Mouse (Mus musculus) forebrain, embryonic 16.5 days (tissue): ENCODE data around the gene Myo3b. TPM values are rescaled to one million over a fixed set of nuclear protein-coding genes. Genes with fewer than 3 reads are reported as not detected.

ENCODE experiments used
- ATAC-seq: fragments of 200-750 bp; cut with Nextera tagmentation; 2 replicates; pipeline ENCODE4 v1.8.0; 2017; ENCODE audit warnings: mild to moderate bottlenecking, moderate library complexity
- H3K27ac ChIP-seq: fragments of 300-500 bp; sonication (generic); 2 replicates; pipeline ENCODE4 v1.5.1; 2014; ENCODE audit warnings: low read length, control low read depth
- H3K27me3 ChIP-seq: fragments of 300-500 bp; sonication (generic); replicated peaks from 2 replicates; pipeline ENCODE4 v1.6.1; 2014; ENCODE audit warnings: low read length; ENCODE audit not compliant: control insufficient read depth, insufficient read depth
- H3K36me3 ChIP-seq: fragments of 300-500 bp; sonication (generic); 2 replicates; pipeline ENCODE4 v1.6.1; 2014; ENCODE audit not compliant: control insufficient read depth, insufficient read depth
- H3K4me1 ChIP-seq: fragments of 300-500 bp; sonication (generic); replicated peaks from 2 replicates; pipeline ENCODE4 v1.6.1; 2014; ENCODE audit warnings: low read length; ENCODE audit not compliant: control insufficient read depth, insufficient read depth
- H3K4me2 ChIP-seq: fragments of 300-500 bp; sonication (generic); 2 replicates; pipeline ENCODE4 v1.6.1; 2014; ENCODE audit warnings: mild to moderate bottlenecking, low read length, control low read depth
- H3K4me3 ChIP-seq: fragments of 300-500 bp; sonication (generic); replicated peaks from 2 replicates; pipeline ENCODE4 v1.5.1; 2014; ENCODE audit warnings: mild to moderate bottlenecking, low read length, control low read depth
- H3K9ac ChIP-seq: fragments of 300-500 bp; sonication (generic); replicated peaks from 2 replicates; pipeline ENCODE4 v1.6.1; 2014; ENCODE audit warnings: low read depth, low read length, control low read depth
- H3K9me3 ChIP-seq: fragments of 300-500 bp; sonication (generic); 2 replicates; pipeline ENCODE4 v1.6.1; 2016; ENCODE audit warnings: low read length; ENCODE audit not compliant: control insufficient read depth
- WGBS: fragments of 180-500 bp; shearing (Covaris S2); extraction: QIAGEN DNeasy Blood & Tissue Kit; methylation state at CpG from one replicate; pipeline ENCODE4 v1.1.7; 2014; 5-methylcytosine and 5-hydroxymethylcytosine counted together
- polyA plus RNA-seq: library from polyadenylated mRNA; unstranded; fragments of >200 nt; fragmentation: Nextera tagmentation; extraction: Ambion mirVana; gene quantifications from 2 replicates; pipeline ENCODE4 v1.2.1, GENCODE M21; 2015

Myo3b gene
- polyA plus RNA-seq, 1 experiment from 2014 or later: 0.34 TPM

GRCm38 (mm10) chr2:70118376-70119264 lies 79.7 kb downstream of the Myo3b start:
- ATAC-seq: no peak
- Histone ChIP-seq H3K9me3 (no peaks in the 10 kb centered on the region), H3K4me3 (no peak overlapping the region), H3K4me2 (no peak overlapping the region), H3K27ac (no peak overlapping the region), H3K4me1 (peaks cover 11% of the 10 kb centered on the region), H3K36me3 (no peaks in the 10 kb centered on the region), H3K9ac (no peak overlapping the region), H3K27me3 (no peaks in the 10 kb centered on the region; the same call in 1 of the 2 replicates)
- WGBS: 75% methylated on average over 16 of the region's 16 CpGs

- no peak overlapping the region for H3K27ac ChIP-seq
- peaks cover 5% of the 10 kb centered on the region for H3K4me1 ChIP-seq
- no peaks in the 10 kb centered on the region for H3K36me3 ChIP-seq
- no peak overlapping the region for H3K9ac ChIP-seq
- no peak for ATAC-seq
- H3K4me3 ChIP-seq: no peak overlapping the region
- WGBS: 92% methylated on average over 2 of the region's 2 CpGs
- H3K4me2 ChIP-seq: no peak overlapping the region
- no peaks in the 10 kb centered on the region; the same call in 1 of the 2 replicates for H3K27me3 ChIP-seq
- H3K9me3 ChIP-seq: no peaks in the 10 kb centered on the region
Measured at GRCm38 (mm10) chr2:70119265-70119663, 80.3 kb downstream of the Myo3b start.

DNA sequence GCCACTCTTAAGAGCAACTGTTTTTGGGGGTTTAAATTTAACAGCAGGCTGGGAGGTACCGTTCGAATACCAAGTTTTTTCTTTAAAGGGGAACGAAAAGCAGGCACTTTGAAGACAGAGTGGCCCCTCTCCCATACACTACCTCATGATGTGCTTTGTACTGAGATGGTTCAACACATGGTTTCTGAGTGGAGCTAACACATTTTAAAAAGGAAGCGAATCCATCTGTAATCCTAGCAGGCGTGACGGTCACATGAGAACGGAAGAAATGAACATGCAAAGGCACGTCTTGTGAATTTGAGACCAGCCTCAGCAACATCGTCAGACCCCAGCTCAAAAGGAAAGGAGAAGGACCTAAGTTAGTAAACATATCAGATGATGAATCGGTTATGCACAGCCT lies 87.4 kb downstream of the Myo3b start:
- 69% methylated on average over 10 of the region's 10 CpGs for WGBS
- Histone ChIP-seq H3K4me3 (peak overlapping the region; percentile 22), H3K36me3 (no peaks in the 10 kb centered on the region), H3K9ac (peak overlapping the region; percentile 32; the same call in 1 of the 2 replicates), H3K4me2 (peak overlapping the region; percentile 54), H3K27ac (peak overlapping the region; percentile 46; the same call in 1 of the 2 replicates), H3K9me3 (no peaks in the 10 kb centered on the region), H3K4me1 (peaks cover 26% of the 10 kb centered on the region), H3K27me3 (peaks cover 5% of the 10 kb centered on the region; the same call in 1 of the 2 replicates)
- peak; percentile 11; the same call in 1 of the 2 replicates for ATAC-seq

- ATAC-seq: peak; percentile 85
- Histone ChIP-seq H3K4me3 (peak overlapping the region; percentile 30), H3K27me3 (peaks cover 5% of the 10 kb centered on the region; the same call in 1 of the 2 replicates), H3K36me3 (no peaks in the 10 kb centered on the region), H3K27ac (peak overlapping the region; percentile 92), H3K9ac (peak overlapping the region; percentile 32; the same call in 1 of the 2 replicates), H3K4me1 (peaks cover 26% of the 10 kb centered on the region), H3K9me3 (no peaks in the 10 kb centered on the region), H3K4me2 (peak overlapping the region; percentile 54)
- WGBS: under 1% methylated on average over 13 of the region's 13 CpGs
Measured at GRCm38 (mm10) chr2:70126783-70127182, 87.9 kb downstream of the Myo3b start.

DNA sequence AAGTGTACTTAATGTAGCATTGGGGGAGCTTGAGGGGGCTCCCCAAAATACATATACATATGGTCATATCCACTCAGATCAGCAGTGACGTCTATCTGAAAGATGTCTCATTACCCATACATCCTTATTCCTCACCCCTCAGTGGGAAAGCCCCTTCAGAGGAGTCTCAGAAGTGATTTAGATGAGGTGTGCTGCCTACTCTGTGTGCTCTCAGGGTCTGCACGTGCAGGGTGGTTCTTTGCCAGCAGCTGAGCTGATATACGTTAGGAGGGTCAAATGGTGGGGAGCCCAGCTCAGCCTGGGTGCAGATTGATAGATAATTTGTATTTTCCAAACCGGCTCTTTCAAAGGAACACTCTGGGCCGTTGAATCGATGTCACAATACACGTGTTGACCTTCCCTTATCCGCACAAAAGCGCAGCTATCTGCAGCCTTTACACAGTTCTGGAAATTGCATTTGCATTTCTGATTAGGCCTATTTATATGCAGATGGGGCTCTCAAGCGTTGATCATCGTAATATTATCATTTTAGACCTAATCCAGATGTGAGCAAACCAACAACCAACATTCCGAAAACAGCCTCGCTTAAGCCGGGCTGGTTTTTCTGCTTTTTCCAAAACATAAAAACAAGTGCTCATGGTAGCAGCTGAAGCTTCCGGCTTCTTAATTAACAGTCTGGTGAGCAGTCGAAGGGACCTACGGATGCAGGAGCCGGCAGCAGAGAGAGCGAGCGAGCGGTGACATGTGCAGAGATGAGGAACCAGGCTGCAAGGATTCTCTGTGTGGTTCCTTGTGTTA lies 88.6 kb downstream of the Myo3b start:
- Histone ChIP-seq H3K4me2 (peak overlapping the region; percentile 54), H3K4me3 (peak overlapping the region; percentile 30), H3K9ac (peak overlapping the region; percentile 56), H3K4me1 (peaks cover 26% of the 10 kb centered on the region), H3K9me3 (no peaks in the 10 kb centered on the region), H3K27ac (peak overlapping the region; percentile 92), H3K36me3 (no peaks in the 10 kb centered on the region), H3K27me3 (peaks cover 5% of the 10 kb centered on the region; the same call in 1 of the 2 replicates)
- ATAC-seq: peak; percentile 79
- WGBS: 1% methylated on average over 21 of the region's 21 CpGs

DNA sequence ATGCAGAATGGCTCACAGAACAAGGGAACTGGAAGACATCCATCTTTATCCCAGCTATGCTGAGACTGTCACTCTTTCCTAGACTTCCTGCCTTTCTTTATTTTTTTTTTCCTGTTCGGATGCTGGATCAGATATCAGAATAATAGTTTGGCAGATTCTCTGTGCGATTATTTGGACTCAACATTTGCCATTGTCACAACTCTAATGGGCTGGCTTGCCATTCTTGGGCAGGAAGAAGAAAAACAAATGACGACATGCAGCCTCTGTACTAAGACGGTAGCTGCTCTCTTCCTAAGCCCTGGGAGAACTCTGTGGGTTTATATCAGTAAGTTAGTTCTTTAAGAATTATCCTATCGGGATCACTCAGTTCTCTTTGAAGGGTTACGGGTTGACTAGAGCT lies 89.7 kb downstream of the Myo3b start:
- 52% methylated on average over 6 of the region's 6 CpGs for WGBS
- Histone ChIP-seq H3K4me1 (peaks cover 30% of the 10 kb centered on the region), H3K4me3 (no peak overlapping the region), H3K36me3 (no peaks in the 10 kb centered on the region), H3K9me3 (no peaks in the 10 kb centered on the region), H3K27me3 (peaks cover 5% of the 10 kb centered on the region; the same call in 1 of the 2 replicates), H3K9ac (no peak overlapping the region), H3K4me2 (no peak overlapping the region), H3K27ac (peak overlapping the region; percentile 92)
- no peak for ATAC-seq

GRCm38 (mm10) chr2:70129566-70129965 lies 90.6 kb downstream of the Myo3b start:
- Histone ChIP-seq H3K4me1 (peaks cover 30% of the 10 kb centered on the region), H3K27ac (peak overlapping the region; percentile 51; the same call in 1 of the 2 replicates), H3K4me3 (no peak overlapping the region), H3K27me3 (peaks cover 5% of the 10 kb centered on the region; the same call in 1 of the 2 replicates), H3K36me3 (no peaks in the 10 kb centered on the region), H3K4me2 (no peak overlapping the region), H3K9ac (no peak overlapping the region), H3K9me3 (no peaks in the 10 kb centered on the region)
- ATAC-seq: no peak
- WGBS: 39% methylated on average over 3 of the region's 3 CpGs

GRCm38 (mm10) chr2:70133281-70133680 lies 94.4 kb downstream of the Myo3b start:
- Histone ChIP-seq H3K9ac (no peak overlapping the region), H3K4me2 (no peak overlapping the region), H3K4me3 (no peak overlapping the region), H3K27me3 (peaks cover 3% of the 10 kb centered on the region; the same call in 1 of the 2 replicates), H3K27ac (no peak overlapping the region), H3K4me1 (peaks cover 11% of the 10 kb centered on the region), H3K36me3 (no peaks in the 10 kb centered on the region), H3K9me3 (no peaks in the 10 kb centered on the region)
- WGBS: 57% methylated on average over 4 of the region's 4 CpGs
- ATAC-seq: no peak
